Mouse (Mus musculus) heart, adult 2 months (tissue): ENCODE measurements at regions not wholly inside any gene's neighbourhood (a gene's known extent, or its start where the extent isn't known, plus 50 kb on each side); places are given as distances from the start of the nearest gene placed in this dataset.
"Not testable (repeated sequence)": the region's sequence is repeated elsewhere in the genome, so short reads cannot be mapped to it uniquely, and the experiment has no call there.

Experiments used
- CTCF ChIP-seq: fragments of 200-600 bp; IDR thresholded peaks from 2 replicates; pipeline ENCODE4 v1.8.1; 2022; ENCODE audit warnings: antibody characterized with exemption, mild to moderate bottlenecking, moderate library complexity
- POLR2A ChIP-seq: fragments of 200-500 bp; IDR thresholded peaks from 2 replicates; pipeline ENCODE4 v1.6.1; 2011; ENCODE audit warnings: mild to moderate bottlenecking, low read depth, low read length, control low read depth; ENCODE audit not compliant: insufficient read depth

DNA sequence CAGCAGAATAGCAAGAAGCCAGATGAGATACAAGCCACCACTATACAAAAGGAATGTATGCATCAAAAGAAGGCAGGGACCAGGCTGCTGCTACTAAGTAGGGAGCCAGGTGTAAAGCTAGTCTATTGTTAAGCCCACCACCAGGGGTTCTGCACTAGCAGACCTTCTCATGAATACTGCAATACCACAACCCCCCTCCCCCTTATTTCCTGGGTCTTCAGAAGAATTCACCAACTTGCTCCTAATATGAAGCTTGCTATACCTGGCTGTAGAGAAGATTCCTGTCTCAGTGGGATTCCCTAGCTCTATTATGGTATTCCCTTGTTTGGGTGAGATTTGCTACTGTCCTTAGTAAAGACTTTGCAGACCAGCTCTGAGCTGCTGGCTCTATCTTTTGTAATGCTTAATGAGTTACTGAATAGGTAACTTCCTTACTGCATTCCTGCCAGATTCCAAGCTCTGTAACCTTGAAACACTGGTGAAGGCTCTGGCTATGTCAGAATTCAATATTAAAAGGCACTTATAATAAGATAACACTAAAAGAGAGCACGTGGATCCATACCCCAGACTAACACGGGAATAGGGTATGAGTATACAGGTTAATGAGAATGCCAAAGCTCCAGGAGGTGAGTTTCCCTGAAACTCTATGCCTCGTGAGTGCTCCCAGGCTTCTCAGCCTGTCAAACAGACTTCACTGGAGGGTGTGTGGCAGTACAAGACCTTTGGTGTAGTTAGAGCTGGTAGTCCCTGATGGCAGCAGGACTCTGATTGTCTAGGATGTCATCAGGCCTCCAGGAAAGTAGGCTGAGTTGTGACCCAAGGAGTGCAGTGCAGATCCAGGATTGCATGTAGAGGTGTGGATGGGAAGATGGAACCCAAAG is 455.5 kb downstream of the Plxdc2 start:
- not testable (repeated sequence) for TF ChIP-seq POLR2A, CTCF
